Mouse (Mus musculus): Measurements from ENCODE around the gene Unc13c. TPM values are rescaled to one million over a fixed set of nuclear protein-coding genes. Genes with fewer than 3 reads are reported as not detected.

The Unc13c gene
- polyA plus RNA-seq, 1 experiment from 2014 or later, result 3.3 TPM

DNA sequence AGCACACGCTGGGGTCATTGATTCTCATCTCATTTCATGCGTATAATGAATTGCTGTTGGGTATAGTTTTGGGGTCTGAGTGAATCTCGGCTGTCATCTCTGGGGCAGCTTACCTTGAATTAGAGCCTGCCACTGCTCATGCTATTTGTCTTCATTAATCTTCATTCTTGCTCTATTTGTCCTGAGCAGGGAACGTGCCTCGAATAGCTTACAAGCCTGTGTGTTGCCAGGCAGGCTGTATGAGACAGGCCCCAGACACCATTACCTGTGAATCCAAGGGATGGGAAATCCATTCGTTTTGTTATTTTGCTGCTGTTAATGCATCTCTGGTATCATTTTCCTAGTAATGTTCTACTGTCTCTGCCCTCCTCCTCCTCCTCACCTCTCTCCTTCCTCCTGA, 518.8 kb downstream of the Unc13c start:
- Histone ChIP-seq H3K27me3 (ENCODE audit: control insufficient read depth, insufficient read depth, low read length) (no peaks in the 10 kb centered on the region), H3K9ac (ENCODE audit: low read length) (no peak overlapping the region), H3K36me3 (ENCODE audit: control insufficient read depth, insufficient read depth, low read length) (no peaks in the 10 kb centered on the region), H3K4me3 (ENCODE audit: control insufficient read depth in 1 of 2, insufficient read depth in 1 of 2, low read depth in 1 of 2, low read length in 2 of 2) (no peak overlapping the region), H3K4me1 (ENCODE audit: control insufficient read depth in 2 of 2, insufficient read depth in 2 of 2, low read length in 2 of 2) (no peaks in the 10 kb centered on the region), H3K4me2 (ENCODE audit: low read length) (no peak overlapping the region), H3K9me3 (ENCODE audit: control insufficient read depth, low read length) (no peaks in the 10 kb centered on the region), H3K27ac (replicated peaks in 1 of 2; ENCODE audit: control insufficient read depth in 1 of 2, insufficient read depth in 1 of 2, low read depth in 2 of 2, low read length in 2 of 2) (no peak overlapping the region)
- ATAC-seq (ENCODE audit: insufficient number of reproducible peaks, insufficient read depth, low FRiP score, low read depth), result no peak
- WGBS, result 77% methylated on average over 6 of the region's 6 CpGs

DNA sequence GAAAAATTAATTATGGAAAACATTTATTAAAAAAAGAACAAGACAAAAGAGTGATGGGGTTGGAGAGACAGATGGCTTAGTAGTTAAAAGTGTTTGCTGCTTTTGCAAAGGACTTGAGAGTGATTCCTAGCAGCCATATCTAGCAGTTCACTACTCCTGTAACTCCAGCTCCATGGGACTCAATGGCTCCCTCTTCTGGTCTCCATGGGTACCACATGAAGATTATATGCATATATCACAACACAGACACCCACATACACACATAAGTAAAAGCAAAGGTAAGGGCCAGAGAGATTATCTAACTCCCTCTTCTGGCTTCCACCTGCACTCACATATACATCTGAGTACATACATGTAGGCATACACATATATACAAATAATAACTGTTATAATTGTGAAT, 519.5 kb downstream of the Unc13c start:
- Histone ChIP-seq H3K4me1 (ENCODE audit: control insufficient read depth in 2 of 2, insufficient read depth in 2 of 2, low read length in 2 of 2) (no peaks in the 10 kb centered on the region), H3K9me3 (ENCODE audit: control insufficient read depth, low read length) (no peaks in the 10 kb centered on the region), H3K4me3 (ENCODE audit: control insufficient read depth in 1 of 2, insufficient read depth in 1 of 2, low read depth in 1 of 2, low read length in 2 of 2) (no peak overlapping the region), H3K4me2 (ENCODE audit: low read length) (no peak overlapping the region), H3K27me3 (ENCODE audit: control insufficient read depth, insufficient read depth, low read length) (no peaks in the 10 kb centered on the region), H3K36me3 (ENCODE audit: control insufficient read depth, insufficient read depth, low read length) (no peaks in the 10 kb centered on the region), H3K27ac (replicated peaks in 1 of 2; ENCODE audit: control insufficient read depth in 1 of 2, insufficient read depth in 1 of 2, low read depth in 2 of 2, low read length in 2 of 2) (no peak overlapping the region), H3K9ac (ENCODE audit: low read length) (no peak overlapping the region)
- ATAC-seq (ENCODE audit: insufficient number of reproducible peaks, insufficient read depth, low FRiP score, low read depth), result no peak

DNA sequence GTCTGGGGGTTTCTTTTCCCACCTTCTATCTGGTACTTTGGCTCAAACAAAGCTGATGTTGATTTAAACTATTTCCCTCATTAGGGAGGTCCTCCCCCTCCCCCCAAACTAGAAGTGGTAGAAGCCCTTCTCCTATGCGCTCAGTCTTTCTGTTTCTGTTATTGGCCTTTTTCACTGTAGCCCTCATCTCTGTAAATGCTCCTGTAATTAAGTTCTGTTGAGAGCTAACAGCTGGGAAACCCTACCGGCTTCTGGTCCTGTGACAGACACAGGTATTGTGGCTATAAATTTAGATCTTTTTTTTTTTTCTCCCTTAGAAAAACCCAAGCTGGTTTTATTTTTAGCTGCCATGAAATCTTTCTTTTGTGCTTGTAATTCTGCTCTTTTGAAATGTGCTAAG, 536.8 kb downstream of the Unc13c start:
- H3K4me2 ChIP-seq (ENCODE audit: low read length), result no peak overlapping the region
- no peaks in the 10 kb centered on the region for H3K9me3 ChIP-seq (ENCODE audit: control insufficient read depth, low read length)
- ATAC-seq (ENCODE audit: insufficient number of reproducible peaks, insufficient read depth, low FRiP score, low read depth), result no peak
- no peaks in the 10 kb centered on the region for H3K27me3 ChIP-seq (ENCODE audit: control insufficient read depth, insufficient read depth, low read length)
- H3K36me3 ChIP-seq (ENCODE audit: control insufficient read depth, insufficient read depth, low read length), result no peaks in the 10 kb centered on the region
- no peak overlapping the region for H3K4me3 ChIP-seq (ENCODE audit: control insufficient read depth in 1 of 2, insufficient read depth in 1 of 2, low read depth in 1 of 2, low read length in 2 of 2)
- H3K4me1 ChIP-seq (ENCODE audit: control insufficient read depth in 2 of 2, insufficient read depth in 2 of 2, low read length in 2 of 2), result no peaks in the 10 kb centered on the region
- no peak overlapping the region for H3K27ac ChIP-seq (replicated peaks in 1 of 2; ENCODE audit: control insufficient read depth in 1 of 2, insufficient read depth in 1 of 2, low read depth in 2 of 2, low read length in 2 of 2)
- 84% methylated on average over 2 of the region's 2 CpGs for WGBS
- H3K9ac ChIP-seq (ENCODE audit: low read length), result no peak overlapping the region

Other genes with a start within 250 kb of the Unc13c start
- gene Wdr72, start 141.4 kb upstream of the Unc13c start, polyA plus RNA-seq (2014; fragmentation: Nextera tagmentation; extraction: Ambion mirVana), result 2.1 and 2.3 TPM in 2 replicates